Comparison of ENCODE assay signal across 9 mouse cellular contexts in genomic region chr1:58144384-58145069, GRCm38 (mm10). TPM values are rescaled to one million over a fixed set of nuclear protein-coding genes. Genes with fewer than 3 reads are reported as not detected.
DNase-seq lines count a peak whose midpoint lies in the region; ATAC-seq and TF ChIP-seq lines count a peak whose summit lies in the region.
"Had no signal": no experiment of that assay in that cellular context is flagged by ENCODE, and none has a peak within 500 bp of the region (broad histone marks: within the 10 kb centered on the region; RNA-seq: fewer than 3 reads in every experiment).

No protein-coding gene starts in this region.

- H3K36me3 ChIP-seq in hindbrain, postnatal 0 days (ENCODE audit: insufficient read depth, low read length), result no peaks in the 10 kb centered on the region
- H3K36me3 ChIP-seq in hindbrain, embryonic 11.5 days (ENCODE audit: control insufficient read depth, insufficient read depth, low read length), result no peaks in the 10 kb centered on the region
- H3K36me3 ChIP-seq in forebrain, embryonic 16.5 days (ENCODE audit: control insufficient read depth, insufficient read depth), result no peaks in the 10 kb centered on the region

- H3K9me3 ChIP-seq in hindbrain, postnatal 0 days (ENCODE audit: low read length), result no peaks in the 10 kb centered on the region
- H3K9me3 ChIP-seq in hindbrain, embryonic 11.5 days (ENCODE audit: control insufficient read depth, low read length), result no peaks in the 10 kb centered on the region
- H3K9me3 ChIP-seq in forebrain, embryonic 16.5 days (ENCODE audit: control insufficient read depth, low read length), result no peaks in the 10 kb centered on the region

- peak; percentile 61; the same call in 1 of the 2 replicates for ATAC-seq in hindbrain, postnatal 0 days
- ATAC-seq in hindbrain, embryonic 11.5 days (ENCODE audit: low FRiP score), result no peak
- no peak for ATAC-seq in forebrain, embryonic 16.5 days

- H3K4me3 ChIP-seq in hindbrain, postnatal 0 days (ENCODE audit: low read length), result no peak overlapping the region
- H3K4me3 ChIP-seq in hindbrain, embryonic 11.5 days (ENCODE audit: low read depth, low read length), result no peak overlapping the region
- H3K4me3 ChIP-seq in forebrain, embryonic 16.5 days (replicated peaks; ENCODE audit: low read length), result no peak overlapping the region

- H3K4me2 ChIP-seq in hindbrain, postnatal 0 days (ENCODE audit: low read depth, low read length), result no peak overlapping the region
- H3K4me2 ChIP-seq in hindbrain, embryonic 11.5 days (replicated peaks; ENCODE audit: low read depth, low read length), result no peak overlapping the region
- H3K4me2 ChIP-seq in forebrain, embryonic 16.5 days (ENCODE audit: low read length), result no peak overlapping the region

- H3K4me1 ChIP-seq in hindbrain, postnatal 0 days (ENCODE audit: insufficient read depth, low read length), result no peaks in the 10 kb centered on the region
- H3K4me1 ChIP-seq in hindbrain, embryonic 11.5 days (replicated peaks; ENCODE audit: control insufficient read depth, insufficient read depth, low read length), result no peaks in the 10 kb centered on the region
- H3K4me1 ChIP-seq in forebrain, embryonic 16.5 days (replicated peaks; ENCODE audit: control insufficient read depth, insufficient read depth, low read length), result no peaks in the 10 kb centered on the region

- 69% methylated on average over 10 of the region's 10 CpGs for WGBS in hindbrain, postnatal 0 days
- 83% methylated on average over 10 of the region's 10 CpGs for whole genome bisulfite sequencing in hindbrain, embryonic 11.5 days
- 83% methylated on average over 10 of the region's 10 CpGs for WGBS in forebrain, embryonic 16.5 days

- no peaks in the 10 kb centered on the region for H3K27me3 ChIP-seq in hindbrain, postnatal 0 days (ENCODE audit: insufficient read depth, low read length)
- H3K27me3 ChIP-seq in hindbrain, embryonic 11.5 days (ENCODE audit: control insufficient read depth, insufficient read depth, low read length), result no peaks in the 10 kb centered on the region
- H3K27me3 ChIP-seq in forebrain, embryonic 16.5 days (replicated peaks; ENCODE audit: control insufficient read depth, insufficient read depth, low read length), result no peaks in the 10 kb centered on the region

- no peak overlapping the region for H3K9ac ChIP-seq in hindbrain, postnatal 0 days (replicated peaks; ENCODE audit: low read length)
- H3K9ac ChIP-seq in hindbrain, embryonic 11.5 days (ENCODE audit: low read depth, low read length), result no peak overlapping the region
- H3K9ac ChIP-seq in forebrain, embryonic 16.5 days (replicated peaks; ENCODE audit: low read depth, low read length), result no peak overlapping the region

- DNase-seq in hindbrain, postnatal 0 days (ENCODE audit: low spot score), result peak; percentile 71
- DNase-seq in hindbrain, embryonic 11.5 days (ENCODE audit: low spot score), result no peak
- DNase-seq in adipocyte (ENCODE audit: low spot score), result peak; percentile 74
- peak; percentile 27 for DNase-seq in fibroblast of lung, adult 2 months (ENCODE audit: low read depth)
- DNase-seq in layer of hippocampus, postnatal 14 days (ENCODE audit: low spot score in 2 of 2), result peak; percentile 40 to 55
- peak; percentile 59 to 75 for DNase-seq in right cerebral cortex, postnatal 10 days (ENCODE audit: low spot score in 2 of 2)
- DNase-seq in spleen, postnatal 4 days (ENCODE audit: low spot score in 2 of 2), result no peak

- TF ChIP-seq CTCF in hindbrain, postnatal 0 days (IDR thresholded peaks at IDR 0.05; ENCODE audit: low read depth), result peak; percentile 54

- no peak overlapping the region for H3K27ac ChIP-seq in hindbrain, postnatal 0 days
- H3K27ac ChIP-seq in hindbrain, embryonic 11.5 days (ENCODE audit: low read depth, low read length), result no peak overlapping the region
- H3K27ac ChIP-seq in forebrain, embryonic 16.5 days (ENCODE audit: low read length), result no peak overlapping the region

RNA-seq across cellular contexts. Expression of gene Aox3, which starts 31.6 kb away (rescaled TPM):
- 0.78 and 2.0 TPM in 2 replicates for total RNA-seq in hindbrain, postnatal 0 days (2014; rRNA removed)
- polyA plus RNA-seq in hindbrain, postnatal 0 days (2015; fragmentation: Nextera tagmentation; extraction: Ambion mirVana), result 0.78 and 1.1 TPM in 2 replicates
- 0.40 TPM in 1 of 2 replicates, not detected in the other for polyA plus RNA-seq in hindbrain, embryonic 11.5 days (2014; fragmentation: Nextera tagmentation; extraction: Ambion mirVana)
- 1 to 10 TPM; 3.1 to 3.8 TPM for total RNA-seq in layer of hippocampus, postnatal 14 days (2021)
- polyA plus RNA-seq in forebrain, embryonic 16.5 days (2015; fragmentation: Nextera tagmentation; extraction: Ambion mirVana), result 0.33 and 0.37 TPM in 2 replicates
- total RNA-seq: hematopoietic stem cell, adult 5-6 weeks had no signal

Comparison
In these comparisons a context has a peak if more than half of its experiments do, and no peak if none do; other contexts are left out.
1. DNase-seq: peak in hindbrain, postnatal 0 days (single experiment), adipocyte (single experiment), fibroblast of lung, adult 2 months (single experiment), layer of hippocampus, postnatal 14 days (2 of 2) and right cerebral cortex, postnatal 10 days (2 of 2); none in hindbrain, embryonic 11.5 days (single experiment) and spleen, postnatal 4 days (0 of 2).